Mouse (Mus musculus) bone marrow macrophage, adult 2 months (primary cell): Measurements from ENCODE around the gene Hunk.

ENCODE experiments used
- CTCF ChIP-seq: IDR thresholded peaks from 2 replicates; pipeline ENCODE4 v1.5.1; 2012; ENCODE audit warnings: low read depth, mild to moderate bottlenecking, low read length, moderate library complexity
- POLR2A ChIP-seq: IDR thresholded peaks from 2 replicates; pipeline ENCODE4 v1.6.1; 2012; ENCODE audit warnings: mild to moderate bottlenecking, low read depth, low read length, borderline replicate concordance

DNA sequence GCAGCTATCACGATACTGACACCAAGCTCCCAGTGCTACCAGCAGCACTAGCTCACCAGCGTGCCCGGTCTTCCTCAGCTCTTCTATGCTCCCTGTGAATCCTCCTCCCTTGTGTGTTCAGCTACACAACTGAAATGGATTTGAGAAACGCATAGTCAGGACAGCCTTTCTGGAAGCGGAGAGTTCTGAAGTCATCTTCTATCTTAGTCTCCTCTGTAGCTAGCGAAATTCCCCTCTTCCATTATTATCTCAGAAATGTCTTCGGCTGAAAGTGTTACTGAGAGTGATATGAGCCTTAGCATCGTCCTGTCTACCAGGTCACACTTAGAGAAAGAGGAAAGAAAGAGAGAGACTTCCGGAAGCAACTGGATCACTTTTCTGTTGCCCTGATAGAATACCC is 26.5 kb upstream of the Hunk start:
- TF ChIP-seq POLR2A, result no peak
- no peak for TF ChIP-seq CTCF
